Mouse (Mus musculus) c-Kit-positive CD71-negative TER-119-negative erythroid progenitor cells, embryonic 14.5 days (primary cell): ENCODE measurements at regions not wholly inside any gene's neighbourhood (a gene's known extent, or its start where the extent isn't known, plus 50 kb on each side); places are given as distances from the start of the nearest gene placed in this dataset.

Experiments
- DNase-seq: peaks from one replicate; pipeline ENCODE4 v3.0.0-alpha.2; 2013; ENCODE audit warnings: low read depth

- no peak for DNase-seq
Observed at GRCm38 (mm10) chr15:93705109-93705508, 109.4 kb upstream of the Prickle1 start.

- no peak for DNase-seq
Observed at GRCm38 (mm10) chr15:93701017-93701416, 105.3 kb upstream of the Prickle1 start.

- DNase-seq = no peak
Observed at GRCm38 (mm10) chr15:93699971-93700370, 104.3 kb upstream of the Prickle1 start.

DNA sequence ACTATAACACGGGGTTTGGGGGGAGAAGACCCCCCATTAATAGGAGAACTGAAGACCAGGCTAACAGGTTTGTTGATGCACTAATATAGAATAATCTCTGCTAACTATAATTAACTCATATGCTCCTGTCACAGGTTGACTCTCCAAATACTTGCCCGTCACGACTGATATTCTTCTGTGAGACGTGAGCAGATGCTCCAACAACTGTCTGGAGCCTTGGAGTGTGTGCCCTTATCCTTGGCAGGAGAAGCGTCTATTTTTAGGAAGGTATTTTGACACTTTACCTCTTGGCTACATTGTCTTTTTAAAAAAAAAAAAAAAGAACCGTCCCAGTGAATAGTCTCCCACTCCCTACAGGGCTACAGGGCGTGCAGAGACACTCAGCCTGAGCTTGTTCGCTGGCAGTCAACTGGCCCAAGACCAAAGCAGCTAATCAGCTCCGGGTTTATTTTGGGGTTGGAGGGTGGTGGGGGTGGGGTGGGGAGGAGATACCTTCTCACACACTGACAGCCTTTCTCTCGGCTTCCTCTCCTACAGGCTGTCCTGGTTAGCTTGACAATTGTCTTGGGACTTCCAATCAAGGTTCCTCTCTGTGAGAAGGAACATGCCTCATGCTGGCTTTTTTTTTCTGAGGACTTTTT lies 102.6 kb upstream of the Prickle1 start:
- DNase-seq = no peak

DNA sequence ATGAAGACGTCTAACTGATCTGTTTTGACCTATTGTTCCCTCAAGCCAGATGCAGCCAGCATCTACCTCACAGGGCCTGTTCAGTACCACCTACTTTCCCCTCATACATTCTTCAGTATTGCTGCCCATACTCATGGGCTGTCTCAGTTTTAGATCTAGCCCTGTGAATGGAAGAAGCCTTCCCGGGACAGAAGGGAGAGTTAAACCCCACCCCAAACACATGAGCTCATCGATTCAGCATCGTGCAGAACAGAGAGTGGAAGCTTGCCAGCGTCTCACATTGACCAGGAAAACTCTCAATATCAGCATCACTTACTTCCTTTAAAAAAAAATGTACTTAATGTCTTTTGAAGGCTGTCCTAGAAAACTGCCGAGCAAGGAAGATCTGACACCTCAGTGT lies 95.0 kb upstream of the Prickle1 start:
- no peak for DNase-seq

- no peak for DNase-seq
Observed at GRCm38 (mm10) chr15:93690011-93690410, 94.3 kb upstream of the Prickle1 start.

- no peak for DNase-seq
Observed at GRCm38 (mm10) chr15:93686385-93686784, 90.7 kb upstream of the Prickle1 start.

- DNase-seq = no peak
Observed at GRCm38 (mm10) chr15:93681602-93682001, 85.9 kb upstream of the Prickle1 start.

DNA sequence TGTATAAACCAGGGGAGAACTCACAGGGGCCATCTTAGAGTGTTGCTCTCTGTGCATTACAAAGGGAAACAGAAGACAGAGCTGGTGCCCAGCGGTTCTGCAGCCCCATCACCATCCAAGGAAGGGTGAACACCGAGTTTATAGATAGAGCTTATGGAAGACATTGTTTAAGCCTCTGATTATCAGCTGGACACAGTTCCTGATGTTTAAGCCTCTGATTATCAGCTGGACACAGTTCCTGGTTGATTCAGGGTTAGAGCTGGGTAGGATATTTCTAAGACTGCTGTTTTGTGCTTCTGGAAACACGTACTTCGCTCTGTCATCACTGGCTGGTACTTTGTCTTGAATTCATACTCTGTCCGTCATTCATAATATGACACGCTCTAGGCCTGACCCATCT lies 79.9 kb upstream of the Prickle1 start:
- DNase-seq = no peak

DNA sequence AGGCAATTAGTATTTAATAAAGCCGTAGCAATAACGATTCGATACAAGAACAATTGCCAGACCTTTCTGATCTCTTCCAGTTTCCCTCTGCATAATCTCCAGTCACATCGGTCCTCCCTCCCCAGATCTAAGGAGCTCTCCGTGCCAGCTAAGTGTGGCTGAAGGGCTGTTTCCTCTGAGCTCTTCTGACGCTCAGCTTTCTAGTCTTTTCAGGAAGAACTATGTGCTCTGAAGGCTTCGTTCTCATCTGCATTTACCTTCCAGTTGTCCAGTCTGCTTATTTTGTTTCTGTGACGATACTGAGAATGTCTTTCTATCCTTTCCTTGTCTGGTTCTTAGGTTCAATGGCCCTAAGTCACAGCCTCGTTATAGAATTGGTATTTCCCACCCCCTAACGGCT lies 78.3 kb upstream of the Prickle1 start:
- DNase-seq = no peak

DNA sequence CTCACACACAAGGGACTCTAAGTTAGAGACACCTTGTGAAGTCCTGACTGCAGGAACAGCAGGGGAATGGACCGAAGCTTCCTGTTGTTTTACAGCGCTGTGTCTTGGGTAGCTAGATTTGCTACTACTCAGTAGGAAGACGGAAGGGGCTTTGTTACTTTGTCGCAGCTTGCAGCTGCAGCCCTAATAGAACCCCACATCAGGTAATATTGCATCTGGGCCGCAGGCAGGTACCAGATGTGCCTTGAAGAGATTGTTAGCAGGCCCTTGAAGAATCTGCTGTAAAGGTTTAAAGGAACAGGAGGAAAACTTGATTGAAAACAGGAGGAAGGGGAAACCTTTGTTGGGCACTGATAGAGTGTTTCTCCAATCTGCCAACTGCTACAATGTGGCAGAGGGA lies 68.2 kb upstream of the Prickle1 start:
- DNase-seq = no peak

DNA sequence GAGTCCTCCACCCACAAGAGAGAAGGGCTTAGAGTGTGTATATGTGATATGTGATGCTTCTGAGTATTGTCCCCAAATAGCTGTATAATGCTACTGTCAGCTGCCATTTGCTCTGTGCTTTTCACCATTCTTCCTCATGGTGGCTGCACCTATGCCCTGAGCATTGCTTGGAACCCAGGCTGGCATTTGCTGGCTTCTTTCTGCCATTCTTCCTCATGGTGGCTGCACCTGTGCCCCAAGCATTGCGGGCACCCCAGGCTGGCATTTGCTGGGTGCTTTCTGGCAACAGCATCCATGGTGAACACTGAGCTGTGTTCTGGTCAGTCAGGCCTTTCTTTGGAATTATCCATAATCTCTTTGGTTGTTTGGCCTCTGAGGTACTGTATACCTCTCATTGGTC lies 66.9 kb upstream of the Prickle1 start:
- DNase-seq = no peak

- no peak for DNase-seq
Observed at GRCm38 (mm10) chr15:93661801-93662200, 66.1 kb upstream of the Prickle1 start.

GRCm38 (mm10) chr15:93660952-93661648 lies 65.4 kb upstream of the Prickle1 start:
- DNase-seq = no peak

- no peak for DNase-seq
Observed at GRCm38 (mm10) chr15:93657171-93657570, 61.5 kb upstream of the Prickle1 start.

- DNase-seq = no peak
Observed at GRCm38 (mm10) chr15:93656713-93657112, 61.0 kb upstream of the Prickle1 start.

GRCm38 (mm10) chr15:93655743-93656142 lies 60.1 kb upstream of the Prickle1 start:
- no peak for DNase-seq

DNA sequence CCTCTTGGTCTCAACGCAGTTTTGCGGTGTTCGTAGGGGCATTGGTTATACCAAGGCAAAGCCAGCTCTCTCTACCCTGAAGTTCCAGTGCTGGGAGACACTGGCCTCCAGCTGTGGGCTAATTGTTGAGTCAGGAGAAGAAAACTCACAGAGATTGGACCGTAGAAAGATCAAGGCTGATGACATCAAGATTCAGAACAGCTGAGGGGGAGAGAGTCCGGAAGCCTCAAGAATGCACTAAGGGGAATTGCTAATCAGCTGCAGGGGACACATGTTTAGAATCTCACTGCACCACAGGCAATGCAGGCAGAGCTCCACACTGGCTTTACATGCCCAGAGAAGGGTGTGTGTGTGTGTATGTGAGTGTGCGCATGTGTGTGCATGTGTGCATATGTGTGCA lies 59.6 kb upstream of the Prickle1 start:
- DNase-seq = no peak

GRCm38 (mm10) chr15:93653378-93653777 lies 57.7 kb upstream of the Prickle1 start:
- no peak for DNase-seq

GRCm38 (mm10) chr15:93650981-93651757 lies 55.5 kb upstream of the Prickle1 start:
- DNase-seq = no peak

GRCm38 (mm10) chr15:93650009-93650522 lies 54.4 kb upstream of the Prickle1 start:
- no peak for DNase-seq

DNA sequence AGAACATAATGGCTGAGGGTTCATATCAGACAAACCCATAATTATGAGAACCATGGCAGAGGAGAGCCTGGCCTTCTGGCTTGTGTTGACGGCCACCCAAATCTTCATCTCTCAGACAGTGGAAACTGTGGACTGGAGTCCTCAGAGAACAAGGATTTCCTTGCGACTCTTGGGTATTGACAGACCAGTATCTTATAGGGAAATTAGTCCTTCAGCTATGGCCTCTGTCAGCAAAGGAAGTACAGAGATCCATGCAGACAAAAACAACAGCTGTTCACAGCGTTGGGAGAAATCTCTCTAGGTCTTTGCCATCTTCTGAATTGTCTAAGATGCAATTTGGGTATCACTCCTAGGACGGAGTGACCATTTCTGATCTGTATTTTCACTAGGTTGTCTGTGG lies 53.0 kb upstream of the Prickle1 start:
- DNase-seq = no peak

DNA sequence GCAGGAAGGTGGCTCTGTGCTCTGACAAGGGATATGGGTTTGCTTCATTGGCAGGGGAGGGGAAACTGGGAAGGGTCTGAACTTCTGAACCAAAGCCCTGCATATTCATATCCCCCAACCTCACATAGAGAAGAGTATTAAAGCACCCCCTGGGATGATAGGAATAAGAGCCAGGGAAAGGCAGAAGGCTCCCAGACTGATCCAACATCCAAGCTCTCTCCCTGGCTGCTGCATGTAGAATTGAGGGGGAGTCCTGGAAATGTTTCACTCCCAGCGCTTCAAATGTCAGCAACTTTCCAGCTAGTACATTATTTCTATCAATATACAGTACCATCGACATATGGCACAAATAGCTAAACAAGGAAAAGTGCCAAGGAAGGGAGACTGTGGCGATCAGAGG lies 51.1 kb upstream of the Prickle1 start:
- DNase-seq = no peak
